Mouse (Mus musculus) CH12.LX (cell line): ENCODE results near the gene Adamtsl5.

Source experiments
- MEF2A ChIP-seq: IDR thresholded peaks from 2 replicates; pipeline ENCODE4 v1.6.1; 2014; ENCODE audit warnings: low read depth, mild to moderate bottlenecking, inconsistent platforms, low read length, improper control_type of control experiment, borderline replicate concordance
- POLR2A ChIP-seq: IDR thresholded peaks from 2 replicates; pipeline ENCODE4 v1.6.1; 2011; ENCODE audit warnings: low read depth, mild to moderate bottlenecking, improper control_type of control experiment, low read length

GRCm38 (mm10) chr10:80293325-80293724 is 54.9 kb downstream of the Adamtsl5 start:
- TF ChIP-seq MEF2A, result no peak
- TF ChIP-seq POLR2A, result no peak
